Mouse (Mus musculus): ENCODE measurements around the gene Phyh.
A peak's percentile ranks its signal among the peaks of the same experiment; 100 is the strongest.

The Phyh gene

GRCm38 (mm10) chr2:4907916-4908315 is 10.9 kb upstream of the Phyh start:
- TF ChIP-seq POU5F1 (IDR thresholded peaks at IDR 0.05; ENCODE audit: borderline replicate concordance, low read length) (no peak), CTCF (conservative IDR thresholded peaks at IDR 0.05; ENCODE audit: low read length) (no peak), NANOG (IDR thresholded peaks at IDR 0.05; ENCODE audit: borderline replicate concordance, low read length) (no peak)

DNA sequence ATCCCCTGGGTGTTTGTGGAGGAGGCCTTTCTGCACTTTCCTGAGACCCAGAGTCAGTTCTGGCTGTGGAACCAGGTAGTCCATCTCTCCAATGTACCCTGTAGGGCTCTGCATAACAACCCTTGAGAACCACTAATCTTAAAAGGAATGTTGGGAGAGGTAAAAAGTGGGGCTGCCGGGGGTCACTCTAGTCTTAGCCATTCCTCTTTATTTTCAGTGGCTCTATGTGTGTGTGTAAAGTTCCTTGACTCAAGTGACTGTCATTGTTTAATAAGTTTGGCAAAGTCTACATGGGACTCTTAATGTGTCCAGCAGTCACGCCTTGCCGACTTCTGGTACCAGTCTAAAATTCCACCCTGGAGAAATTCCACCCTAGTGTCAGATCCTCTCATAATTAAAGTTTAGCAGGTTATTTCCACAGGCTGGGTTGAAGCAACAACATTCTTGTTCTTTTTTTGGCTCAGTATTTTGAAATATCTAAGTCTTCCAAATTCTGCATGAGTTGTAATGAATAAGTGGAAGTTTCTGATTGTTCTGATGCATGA is 10.0 kb upstream of the Phyh start:
- H3K4me3 ChIP-seq (replicated peaks; ENCODE audit: low read length), result no peak overlapping the region
- H3K27me3 ChIP-seq (ENCODE audit: insufficient read depth, low read length), result no peaks in the 10 kb centered on the region
- peaks cover 60% of the 10 kb centered on the region for H3K36me3 ChIP-seq (ENCODE audit: insufficient read depth, low read length)
- peaks cover 24% of the 10 kb centered on the region for H3K4me1 ChIP-seq (replicated peaks; ENCODE audit: low read depth, low read length)
- TF ChIP-seq POU5F1 (IDR thresholded peaks at IDR 0.05; ENCODE audit: borderline replicate concordance, low read length) (no peak), NANOG (IDR thresholded peaks at IDR 0.05; ENCODE audit: borderline replicate concordance, low read length) (no peak), CTCF (conservative IDR thresholded peaks at IDR 0.05; ENCODE audit: low read length) (no peak)
- H3K9me3 ChIP-seq (ENCODE audit: low read length), result peaks cover 14% of the 10 kb centered on the region

More at GRCm38 (mm10) chr2:4907916-4908315, 10.9 kb upstream of the Phyh start:
- Histone ChIP-seq H3K36me3 (ENCODE audit: insufficient read depth, low read length) (peaks cover 67% of the 10 kb centered on the region), H3K27me3 (ENCODE audit: insufficient read depth, low read length) (no peaks in the 10 kb centered on the region), H3K4me1 (replicated peaks; ENCODE audit: low read depth, low read length) (peaks cover 16% of the 10 kb centered on the region), H3K4me3 (replicated peaks; ENCODE audit: low read length) (no peak overlapping the region), H3K9me3 (ENCODE audit: low read length) (peaks cover 10% of the 10 kb centered on the region)

- TF ChIP-seq NANOG (IDR thresholded peaks at IDR 0.05; ENCODE audit: borderline replicate concordance, low read length) (no peak), POU5F1 (IDR thresholded peaks at IDR 0.05; ENCODE audit: borderline replicate concordance, low read length) (no peak)
- Histone ChIP-seq H3K36me3 (ENCODE audit: insufficient read depth, low read length) (peaks cover 53% of the 10 kb centered on the region), H3K9me3 (ENCODE audit: low read length) (peaks cover 14% of the 10 kb centered on the region), H3K27me3 (ENCODE audit: insufficient read depth, low read length) (no peaks in the 10 kb centered on the region), H3K4me3 (replicated peaks; ENCODE audit: low read length) (no peak overlapping the region), H3K4me1 (replicated peaks; ENCODE audit: low read depth, low read length) (peaks cover 32% of the 10 kb centered on the region)
These were observed 8.9 kb upstream of the Phyh start for GRCm38 (mm10) chr2:4909909-4910308.

DNA sequence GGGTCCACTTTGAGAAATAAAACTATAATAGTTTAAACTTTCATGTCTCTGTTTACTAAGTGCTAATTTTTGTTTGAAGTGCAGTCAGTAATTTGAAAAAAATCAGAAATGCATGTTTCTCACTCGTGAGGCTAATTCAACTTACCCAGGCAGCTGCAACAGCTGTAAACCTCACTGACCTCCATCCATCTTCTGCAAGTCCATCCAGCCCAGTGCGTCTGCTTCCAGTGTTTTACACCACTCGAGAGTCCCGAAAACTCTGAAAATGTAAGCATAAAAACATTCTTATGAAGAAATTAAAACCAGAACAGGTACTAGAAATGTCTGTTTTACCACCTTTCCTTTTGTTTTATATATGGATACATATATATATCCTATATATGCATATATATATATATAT is 8.3 kb upstream of the Phyh start:
- peaks cover 46% of the 10 kb centered on the region for H3K36me3 ChIP-seq (ENCODE audit: insufficient read depth, low read length)
- H3K27me3 ChIP-seq (ENCODE audit: insufficient read depth, low read length), result no peaks in the 10 kb centered on the region
- TF ChIP-seq CTCF (conservative IDR thresholded peaks at IDR 0.05; ENCODE audit: low read length) (no peak), NANOG (IDR thresholded peaks at IDR 0.05; ENCODE audit: borderline replicate concordance, low read length) (no peak), POU5F1 (IDR thresholded peaks at IDR 0.05; ENCODE audit: borderline replicate concordance, low read length) (no peak)
- peaks cover 32% of the 10 kb centered on the region for H3K4me1 ChIP-seq (replicated peaks; ENCODE audit: low read depth, low read length)
- peaks cover 14% of the 10 kb centered on the region for H3K9me3 ChIP-seq (ENCODE audit: low read length)
- H3K4me3 ChIP-seq (replicated peaks; ENCODE audit: low read length), result no peak overlapping the region

- no peaks in the 10 kb centered on the region for H3K27me3 ChIP-seq (ENCODE audit: insufficient read depth, low read length)
- peaks cover 56% of the 10 kb centered on the region for H3K4me1 ChIP-seq (replicated peaks; ENCODE audit: low read depth, low read length)
- H3K9me3 ChIP-seq (ENCODE audit: low read length), result peaks cover 14% of the 10 kb centered on the region
- TF ChIP-seq POU5F1 (IDR thresholded peaks at IDR 0.05; ENCODE audit: borderline replicate concordance, low read length) (no peak), NANOG (IDR thresholded peaks at IDR 0.05; ENCODE audit: borderline replicate concordance, low read length) (no peak), CTCF (conservative IDR thresholded peaks at IDR 0.05; ENCODE audit: low read length) (no peak)
- H3K36me3 ChIP-seq (ENCODE audit: insufficient read depth, low read length), result peaks cover 13% of the 10 kb centered on the region
- peak overlapping the region; percentile 57 for H3K4me3 ChIP-seq (replicated peaks; ENCODE audit: low read length)
These were observed 4.9 kb upstream of the Phyh start for GRCm38 (mm10) chr2:4913949-4914348.

GRCm38 (mm10) chr2:4916037-4916436 is 2.8 kb upstream of the Phyh start:
- Histone ChIP-seq H3K27me3 (ENCODE audit: insufficient read depth, low read length) (no peaks in the 10 kb centered on the region), H3K4me1 (replicated peaks; ENCODE audit: low read depth, low read length) (peaks cover 76% of the 10 kb centered on the region), H3K36me3 (ENCODE audit: insufficient read depth, low read length) (no peaks in the 10 kb centered on the region), H3K9me3 (ENCODE audit: low read length) (peaks cover 14% of the 10 kb centered on the region), H3K4me3 (replicated peaks; ENCODE audit: low read length) (peak overlapping the region; percentile 29; the same call in 1 of the 2 replicates)
- no peak for TF ChIP-seq POU5F1 (IDR thresholded peaks at IDR 0.05; ENCODE audit: borderline replicate concordance, low read length)
- no peak for TF ChIP-seq CTCF (conservative IDR thresholded peaks at IDR 0.05; ENCODE audit: low read length)
- TF ChIP-seq NANOG (IDR thresholded peaks at IDR 0.05; ENCODE audit: borderline replicate concordance, low read length), result no peak

DNA sequence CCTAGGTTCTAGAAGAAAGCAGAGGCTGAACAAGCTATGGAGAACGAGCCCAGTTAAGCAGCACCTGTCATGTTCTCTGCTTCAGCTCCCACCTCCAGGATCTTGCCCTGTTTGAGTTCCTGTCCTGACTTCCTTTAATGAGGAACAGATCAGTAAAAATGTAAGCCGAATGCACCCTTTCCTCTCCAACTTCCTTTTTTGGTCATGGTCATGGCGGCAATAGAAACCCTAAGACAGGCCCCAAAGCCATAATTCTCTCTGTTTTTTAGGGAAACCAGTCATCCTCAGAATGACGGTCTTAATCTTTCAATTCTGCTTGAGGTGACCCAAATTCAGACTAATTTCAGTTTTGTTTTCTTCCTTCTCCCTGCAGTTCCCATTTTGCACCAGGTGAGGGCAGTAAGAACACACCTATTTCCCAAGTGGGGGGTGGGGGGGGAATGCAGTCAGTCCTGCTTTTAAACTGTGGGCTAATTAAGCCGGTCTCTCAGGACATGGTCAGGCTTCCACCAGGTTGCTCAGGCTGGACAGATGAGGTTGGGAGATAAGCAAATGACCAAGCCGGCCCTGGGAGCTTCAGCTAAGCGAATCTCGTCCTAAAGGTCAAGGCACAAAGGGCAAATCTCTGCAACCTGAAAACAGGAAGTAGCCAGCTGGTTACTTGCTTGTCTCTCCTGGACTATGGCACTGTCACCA is 1.3 kb upstream of the Phyh start:
- Histone ChIP-seq H3K27me3 (ENCODE audit: insufficient read depth, low read length) (no peaks in the 10 kb centered on the region), H3K36me3 (ENCODE audit: insufficient read depth, low read length) (no peaks in the 10 kb centered on the region), H3K9me3 (ENCODE audit: low read length) (peaks cover 9% of the 10 kb centered on the region), H3K4me3 (replicated peaks; ENCODE audit: low read length) (peak overlapping the region; percentile 90; the same call in 1 of the 2 replicates), H3K4me1 (replicated peaks; ENCODE audit: low read depth, low read length) (peaks cover 80% of the 10 kb centered on the region)
- TF ChIP-seq CTCF (conservative IDR thresholded peaks at IDR 0.05; ENCODE audit: low read length) (peak; percentile 93), NANOG (IDR thresholded peaks at IDR 0.05; ENCODE audit: borderline replicate concordance, low read length) (no peak), POU5F1 (IDR thresholded peaks at IDR 0.05; ENCODE audit: borderline replicate concordance, low read length) (no peak)

DNA sequence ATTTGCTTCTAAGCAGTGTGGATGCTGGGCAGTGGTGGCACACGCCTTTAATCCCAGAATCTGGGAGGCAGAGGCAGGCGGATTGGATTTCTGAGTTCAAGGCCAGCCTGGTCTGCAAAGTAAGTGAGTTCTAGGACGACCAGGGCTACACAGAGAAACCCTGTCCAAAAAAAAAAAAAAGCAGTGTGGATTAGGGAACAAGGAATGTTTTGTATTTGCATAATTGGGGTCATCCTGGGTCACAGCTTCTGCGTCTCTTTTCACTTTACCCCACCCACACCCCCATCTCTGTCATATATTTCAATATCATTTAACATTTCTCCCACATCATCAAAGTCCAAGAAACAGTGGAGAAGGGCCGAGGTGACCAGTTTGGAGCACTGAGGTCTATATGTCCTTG is 2.2 kb downstream of the Phyh start:
- H3K36me3 ChIP-seq (ENCODE audit: insufficient read depth, low read length), result peaks cover 15% of the 10 kb centered on the region
- no peak for TF ChIP-seq NANOG (IDR thresholded peaks at IDR 0.05; ENCODE audit: borderline replicate concordance, low read length)
- TF ChIP-seq CTCF (conservative IDR thresholded peaks at IDR 0.05; ENCODE audit: low read length), result no peak
- TF ChIP-seq POU5F1 (IDR thresholded peaks at IDR 0.05; ENCODE audit: borderline replicate concordance, low read length), result no peak
- H3K27me3 ChIP-seq (ENCODE audit: insufficient read depth, low read length), result no peaks in the 10 kb centered on the region
- H3K4me3 ChIP-seq (replicated peaks; ENCODE audit: low read length), result no peak overlapping the region
- H3K4me1 ChIP-seq (replicated peaks; ENCODE audit: low read depth, low read length), result peaks cover 51% of the 10 kb centered on the region
- H3K9me3 ChIP-seq (ENCODE audit: low read length), result peaks cover 12% of the 10 kb centered on the region

Data from E14TG2a.4 (cell line).